Mouse (Mus musculus) liver, adult 2 months (tissue): ENCODE measurements at regions not wholly inside any gene's neighbourhood (a gene's known extent, or its start where the extent isn't known, plus 50 kb on each side); places are given as distances from the start of the nearest gene placed in this dataset.

Source experiments
- DNase-seq: peaks from one replicate; pipeline ENCODE4 v3.0.0-alpha.2; 2011; ENCODE audit warnings: low read depth, low spot score; ENCODE audit errors: extremely low read depth
- H3K27ac ChIP-seq: fragments of 200-500 bp; replicated peaks from 2 replicates; pipeline ENCODE4 v1.5.1; 2012; ENCODE audit warnings: low read depth, mild to moderate bottlenecking, control low read depth, inconsistent platforms, low read length; ENCODE audit not compliant: insufficient read depth
- H3K27me3 ChIP-seq: fragments of 200-500 bp; 2 replicates; pipeline ENCODE4 v1.6.1; 2012; ENCODE audit warnings: mild to moderate bottlenecking, moderate library complexity, low read length, inconsistent platforms; ENCODE audit not compliant: control insufficient read depth, insufficient read depth
- H3K36me3 ChIP-seq: fragments of 200-500 bp; 2 replicates; pipeline ENCODE4 v1.6.1; 2012; ENCODE audit warnings: low read length, inconsistent platforms; ENCODE audit not compliant: control insufficient read depth, insufficient read depth
- H3K4me1 ChIP-seq: fragments of 200-500 bp; 2 replicates; pipeline ENCODE4 v1.6.1; 2011; ENCODE audit warnings: low read length; ENCODE audit not compliant: control insufficient read depth, insufficient read depth
- H3K4me3 ChIP-seq: fragments of 200-500 bp; 2 replicates; pipeline ENCODE4 v1.5.1; 2011; ENCODE audit warnings: low read depth, mild to moderate bottlenecking, control low read depth, low read length, moderate library complexity; ENCODE audit not compliant: insufficient read depth
- H3K79me2 ChIP-seq: fragments of 200-500 bp; 2 replicates; pipeline ENCODE4 v1.6.1; 2012; ENCODE audit warnings: inconsistent platforms, mild to moderate bottlenecking, low read length, moderate library complexity; ENCODE audit not compliant: control insufficient read depth, insufficient read depth
- H3K9ac ChIP-seq: fragments of 200-500 bp; 2 replicates; pipeline ENCODE4 v1.6.1; 2012; ENCODE audit warnings: low read depth, mild to moderate bottlenecking, control low read depth, inconsistent platforms, low read length
- CTCF ChIP-seq: fragments of 200-500 bp; IDR thresholded peaks from 2 replicates; pipeline ENCODE4 v1.5.1; 2011; ENCODE audit warnings: low read depth, low read length, control low read depth
- POLR2A ChIP-seq: fragments of 200-500 bp; IDR thresholded peaks from 2 replicates; pipeline ENCODE4 v1.6.1; 2011; ENCODE audit warnings: low read length, control low read depth; ENCODE audit not compliant: insufficient read depth; ENCODE audit errors: extremely low read depth
- WGBS: fragments of 180-500 bp; shearing (Covaris S2); methylation state at CpG from one replicate; pipeline ENCODE4 v1.1.7; 2018; 5-methylcytosine and 5-hydroxymethylcytosine counted together

- H3K36me3 ChIP-seq = no peaks in the 10 kb centered on the region
- no peak overlapping the region for H3K27ac ChIP-seq
- H3K4me3 ChIP-seq = no peak overlapping the region
- TF ChIP-seq POLR2A = no peak
- no peak for TF ChIP-seq CTCF
- 73% methylated on average over 13 of the region's 13 CpGs for WGBS
- H3K9ac ChIP-seq = no peak overlapping the region
- no peaks in the 10 kb centered on the region for H3K27me3 ChIP-seq
- no peaks in the 10 kb centered on the region for H3K4me1 ChIP-seq
- no peaks in the 10 kb centered on the region for H3K79me2 ChIP-seq
- no peak for DNase-seq
Observed at GRCm38 (mm10) chr1:72065090-72065489, 147.0 kb downstream of the Mreg start.

GRCm38 (mm10) chr1:72060393-72060792, 151.7 kb downstream of the Mreg start:
- H3K79me2 ChIP-seq = no peaks in the 10 kb centered on the region
- no peak overlapping the region for H3K27ac ChIP-seq
- no peaks in the 10 kb centered on the region for H3K36me3 ChIP-seq
- no peak overlapping the region for H3K4me3 ChIP-seq
- no peaks in the 10 kb centered on the region for H3K4me1 ChIP-seq
- no peak for DNase-seq
- H3K27me3 ChIP-seq = no peaks in the 10 kb centered on the region
- 79% methylated on average over 5 of the region's 5 CpGs for WGBS
- TF ChIP-seq POLR2A (no peak), CTCF (no peak)
- H3K9ac ChIP-seq = no peak overlapping the region

GRCm38 (mm10) chr1:72058045-72058703, 153.9 kb downstream of the Mreg start:
- Histone ChIP-seq H3K79me2 (no peaks in the 10 kb centered on the region), H3K4me3 (no peak overlapping the region), H3K27ac (no peak overlapping the region), H3K9ac (no peak overlapping the region), H3K36me3 (no peaks in the 10 kb centered on the region), H3K27me3 (no peaks in the 10 kb centered on the region), H3K4me1 (no peaks in the 10 kb centered on the region)
- DNase-seq = no peak
- TF ChIP-seq POLR2A (no peak), CTCF (no peak)
- WGBS = 80% methylated on average over 7 of the region's 7 CpGs

- H3K27ac ChIP-seq = no peak overlapping the region
- no peak overlapping the region for H3K9ac ChIP-seq
- H3K27me3 ChIP-seq = no peaks in the 10 kb centered on the region
- TF ChIP-seq POLR2A = no peak
- no peak for TF ChIP-seq CTCF
- DNase-seq = no peak
- 86% methylated on average over 1 of the region's 1 CpGs for WGBS
- no peaks in the 10 kb centered on the region for H3K4me1 ChIP-seq
- H3K79me2 ChIP-seq = no peaks in the 10 kb centered on the region
- H3K36me3 ChIP-seq = no peaks in the 10 kb centered on the region
- no peak overlapping the region for H3K4me3 ChIP-seq
Observed at GRCm38 (mm10) chr1:72054541-72054940, 157.6 kb downstream of the Mreg start.

- no peak overlapping the region for H3K9ac ChIP-seq
- TF ChIP-seq POLR2A = no peak
- TF ChIP-seq CTCF = no peak
- no peak for DNase-seq
- H3K27ac ChIP-seq = no peak overlapping the region
- H3K4me3 ChIP-seq = no peak overlapping the region
- no peaks in the 10 kb centered on the region for H3K36me3 ChIP-seq
- 79% methylated on average over 3 of the region's 3 CpGs for WGBS
- no peaks in the 10 kb centered on the region for H3K79me2 ChIP-seq
- H3K4me1 ChIP-seq = no peaks in the 10 kb centered on the region
- no peaks in the 10 kb centered on the region for H3K27me3 ChIP-seq
Observed at GRCm38 (mm10) chr1:72050858-72051257, 161.2 kb downstream of the Mreg start.

GRCm38 (mm10) chr1:72046072-72046471, 166.0 kb downstream of the Mreg start:
- no peaks in the 10 kb centered on the region for H3K79me2 ChIP-seq
- H3K27me3 ChIP-seq = no peaks in the 10 kb centered on the region
- no peak overlapping the region for H3K27ac ChIP-seq
- no peak for TF ChIP-seq CTCF
- TF ChIP-seq POLR2A = no peak
- H3K4me1 ChIP-seq = no peaks in the 10 kb centered on the region
- H3K4me3 ChIP-seq = no peak overlapping the region
- no peak overlapping the region for H3K9ac ChIP-seq
- no peaks in the 10 kb centered on the region for H3K36me3 ChIP-seq
- WGBS = 74% methylated on average over 2 of the region's 2 CpGs
- DNase-seq = no peak
